In the genomic region with DNA sequence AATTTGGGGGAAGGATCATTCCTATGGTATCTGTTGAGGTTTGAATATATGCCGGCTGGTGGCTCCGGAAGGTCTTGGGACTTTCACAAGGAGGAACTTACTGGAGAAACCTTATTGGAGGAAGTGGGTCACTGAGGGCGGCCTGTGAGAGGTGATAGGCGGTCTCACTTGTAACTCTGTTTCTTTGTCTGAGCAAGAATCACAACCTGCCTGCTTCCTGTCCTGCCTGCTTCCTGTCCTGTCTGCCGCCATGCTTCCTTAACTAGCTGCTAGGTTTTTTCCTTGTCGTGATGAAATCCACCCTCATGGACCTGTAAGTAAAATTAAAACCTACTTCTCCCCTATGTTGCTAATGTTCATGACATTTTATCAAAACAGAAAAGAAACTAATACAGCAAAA, we compare ENCODE assay signal across 10 mouse cellular contexts. TPM values are rescaled to one million over a fixed set of nuclear protein-coding genes. Genes with fewer than 3 reads are reported as not detected.
DNase-seq lines count a peak whose midpoint lies in the region; ATAC-seq and TF ChIP-seq lines count a peak whose summit lies in the region.
"Had no signal": no experiment of that assay in that cellular context is flagged by ENCODE, and none has a peak within 500 bp of the region (broad histone marks: within the 10 kb centered on the region; RNA-seq: fewer than 3 reads in every experiment).

No protein-coding gene starts in this region.

- TF ChIP-seq POLR2A in lung, adult 2 months (IDR thresholded peaks at IDR 0.05; ENCODE audit: borderline replicate concordance, extremely low read depth, low read depth, low read length), result no peak
- TF ChIP-seq POLR2A in thymus, adult 2 months (IDR thresholded peaks at IDR 0.05; ENCODE audit: control insufficient read depth, extremely low read depth, insufficient read depth, low read length, poor library complexity), result no peak

- intact Hi-C loops in left cerebral cortex, postnatal 14 days (cut with DNase I), result no loop called here

- no peaks in the 10 kb centered on the region for H3K36me3 ChIP-seq in thymus, adult 2 months (ENCODE audit: control insufficient read depth, insufficient read depth, low read length)
- peaks cover 5% of the 10 kb centered on the region; the same call in 1 of the 2 replicates for H3K36me3 ChIP-seq in forebrain, embryonic 10.5 days (replicated peaks)
- no peaks in the 10 kb centered on the region for H3K36me3 ChIP-seq in midbrain, embryonic 16.5 days (ENCODE audit: control insufficient read depth, insufficient read depth, low read length)
- H3K36me3 ChIP-seq in forebrain, embryonic 14.5 days (ENCODE audit: control insufficient read depth, insufficient read depth, low read length), result no peaks in the 10 kb centered on the region
- H3K36me3 ChIP-seq: embryonic facial prominence, embryonic 13.5 days; limb, embryonic 15.5 days had no signal

- no peaks in the 10 kb centered on the region for H3K4me1 ChIP-seq in lung, adult 2 months (ENCODE audit: control insufficient read depth, insufficient read depth, low read length)
- H3K4me1 ChIP-seq in thymus, adult 2 months (replicated peaks; ENCODE audit: control insufficient read depth, insufficient read depth, low read length), result 0 out of 2 replicates have a peak, but pooled peaks cover 3% of the 10 kb centered on the region
- no peaks in the 10 kb centered on the region for H3K4me1 ChIP-seq in forebrain, embryonic 10.5 days
- no peaks in the 10 kb centered on the region for H3K4me1 ChIP-seq in midbrain, embryonic 16.5 days (ENCODE audit: control insufficient read depth, insufficient read depth, low read length)
- H3K4me1 ChIP-seq in forebrain, embryonic 14.5 days (ENCODE audit: control insufficient read depth, insufficient read depth, low read length), result no peaks in the 10 kb centered on the region
- H3K4me1 ChIP-seq: embryonic facial prominence, embryonic 13.5 days had no signal

- no peak overlapping the region for H3K27ac ChIP-seq in thymus, adult 2 months (ENCODE audit: control insufficient read depth, insufficient read depth, low read length)
- H3K27ac ChIP-seq in forebrain, embryonic 10.5 days, result no peak overlapping the region
- no peak overlapping the region for H3K27ac ChIP-seq in midbrain, embryonic 16.5 days (ENCODE audit: low read length)
- no peak overlapping the region for H3K27ac ChIP-seq in forebrain, embryonic 14.5 days (ENCODE audit: low read depth, low read length)
- H3K27ac ChIP-seq: embryonic facial prominence, embryonic 13.5 days; limb, embryonic 15.5 days had no signal

- peak overlapping the region; percentile 21 for H3K4me3 ChIP-seq in lung, adult 2 months (replicated peaks; ENCODE audit: extremely low read depth, low read depth, low read length)
- no peak overlapping the region for H3K4me3 ChIP-seq in thymus, adult 2 months (ENCODE audit: control insufficient read depth, insufficient read depth, low read length)
- no peak overlapping the region for H3K4me3 ChIP-seq in forebrain, embryonic 10.5 days
- no peak overlapping the region for H3K4me3 ChIP-seq in midbrain, embryonic 16.5 days (ENCODE audit: low read depth, low read length)
- H3K4me3 ChIP-seq in forebrain, embryonic 14.5 days (ENCODE audit: low read depth, low read length), result no peak overlapping the region
- H3K4me3 ChIP-seq: embryonic facial prominence, embryonic 13.5 days; limb, embryonic 15.5 days had no signal

- TF ChIP-seq CTCF in lung, adult 2 months (IDR thresholded peaks at IDR 0.05; ENCODE audit: insufficient read depth, low read length), result no peak
- no peak for TF ChIP-seq CTCF in thymus, adult 2 months (IDR thresholded peaks at IDR 0.05; ENCODE audit: borderline replicate concordance, control insufficient read depth, extremely low read depth, insufficient read depth, low read length, poor library complexity)

- no peak overlapping the region for H3K4me2 ChIP-seq in midbrain, embryonic 16.5 days (ENCODE audit: low read length)
- H3K4me2 ChIP-seq in forebrain, embryonic 14.5 days (ENCODE audit: low read length), result no peak overlapping the region
- H3K4me2 ChIP-seq: embryonic facial prominence, embryonic 13.5 days; limb, embryonic 15.5 days had no signal

- WGBS in lung, adult 2 months, result 50% methylated on average over 6 of the region's 6 CpGs
- WGBS in thymus, adult 2 months, result 11% methylated on average over 6 of the region's 6 CpGs
- 89% methylated on average over 6 of the region's 6 CpGs for WGBS in forebrain, embryonic 10.5 days
- 83% methylated on average over 6 of the region's 6 CpGs for WGBS in midbrain, embryonic 16.5 days
- 87% methylated on average over 6 of the region's 6 CpGs for WGBS in forebrain, embryonic 14.5 days

- no peaks in the 10 kb centered on the region for H3K27me3 ChIP-seq in thymus, adult 2 months (ENCODE audit: control insufficient read depth, insufficient read depth, low read length)
- H3K27me3 ChIP-seq in forebrain, embryonic 10.5 days (ENCODE audit: poor library complexity, severe bottlenecking), result no peaks in the 10 kb centered on the region
- H3K27me3 ChIP-seq in midbrain, embryonic 16.5 days (ENCODE audit: control insufficient read depth, insufficient read depth, low read depth, low read length), result no peaks in the 10 kb centered on the region
- H3K27me3 ChIP-seq in forebrain, embryonic 14.5 days (replicated peaks; ENCODE audit: control insufficient read depth, insufficient read depth, low read length), result no peaks in the 10 kb centered on the region
- H3K27me3 ChIP-seq: embryonic facial prominence, embryonic 13.5 days; limb, embryonic 15.5 days had no signal

- peak; percentile 10 to 37 for DNase-seq in left cerebral cortex, postnatal 14 days (ENCODE audit: low spot score in 2 of 2)
- no peak for DNase-seq in left cerebral cortex, adult 18-20 months (ENCODE audit: low spot score in 2 of 2)
- peak; percentile 33 for DNase-seq in c-Kit-positive CD71-negative TER-119-negative erythroid progenitor cells, embryonic 14.5 days (ENCODE audit: low read depth)
- DNase-seq in lung, adult 2 months, result no peak
- peak; percentile 42 for DNase-seq in thymus, adult 2 months
- no peak for DNase-seq in forebrain, embryonic 10.5 days (ENCODE audit: extremely low spot score, low spot score)
- DNase-seq in forebrain, embryonic 14.5 days (ENCODE audit: low spot score), result no peak

- no peak for ATAC-seq in midbrain, embryonic 16.5 days
- ATAC-seq in forebrain, embryonic 14.5 days, result no peak

- H3K9me3 ChIP-seq in forebrain, embryonic 10.5 days, result no peaks in the 10 kb centered on the region; the same call in 1 of the 2 replicates
- no peaks in the 10 kb centered on the region for H3K9me3 ChIP-seq in midbrain, embryonic 16.5 days (replicated peaks; ENCODE audit: control insufficient read depth, low read length, poor library complexity, severe bottlenecking)
- no peaks in the 10 kb centered on the region for H3K9me3 ChIP-seq in forebrain, embryonic 14.5 days (replicated peaks; ENCODE audit: control insufficient read depth, low read length)
- H3K9me3 ChIP-seq: embryonic facial prominence, embryonic 13.5 days; limb, embryonic 15.5 days had no signal

- no peak overlapping the region for H3K9ac ChIP-seq in midbrain, embryonic 16.5 days (ENCODE audit: low read depth, low read length)
- H3K9ac ChIP-seq in forebrain, embryonic 14.5 days (ENCODE audit: low read length), result no peak overlapping the region
- H3K9ac ChIP-seq: embryonic facial prominence, embryonic 13.5 days; limb, embryonic 15.5 days had no signal

RNA-seq across cellular contexts. Expression of gene Cadm3, which starts 52.9 kb away (rescaled TPM):
- 100 to 1,000 TPM; 482 to 514 TPM for total RNA-seq in left cerebral cortex, postnatal 14 days (2021)
- 100 to 1,000 TPM; 403 to 436 TPM for total RNA-seq in left cerebral cortex, adult 18-20 months (2021)
- polyA plus RNA-seq in lung, adult 2 months (2012; rRNA removed), result 1.6 and 3.6 TPM in 2 replicates
- polyA plus RNA-seq in thymus, adult 2 months (2012; rRNA removed), result 5.9 and 6.8 TPM in 2 replicates
- polyA plus RNA-seq in forebrain, embryonic 10.5 days (2016; fragmentation: Nextera tagmentation; extraction: Ambion mirVana), result 1.6 and 1.9 TPM in 2 replicates
- polyA plus RNA-seq in midbrain, embryonic 16.5 days (2015; fragmentation: Nextera tagmentation; extraction: Ambion mirVana), result 64.7 and 69.7 TPM in 2 replicates
- 59.8 and 77.6 TPM in 2 replicates for polyA plus RNA-seq in forebrain, embryonic 14.5 days (2014; fragmentation: Nextera tagmentation; extraction: Ambion mirVana)

Comparison
In these comparisons a context has a peak if more than half of its experiments do, and no peak if none do; other contexts are left out.
1. DNase-seq: peak in left cerebral cortex, postnatal 14 days (2 of 2), c-Kit-positive CD71-negative TER-119-negative erythroid progenitor cells, embryonic 14.5 days (single experiment) and thymus, adult 2 months (single experiment); none in left cerebral cortex, adult 18-20 months (0 of 2), lung, adult 2 months (single experiment), forebrain, embryonic 10.5 days (single experiment) and forebrain, embryonic 14.5 days (single experiment).